Mouse (Mus musculus): ENCODE data around the gene Spata17.

- TF ChIP-seq POLR2A (IDR thresholded peaks at IDR 0.05; ENCODE audit: borderline replicate concordance, control insufficient read depth, low read depth, low read length) (no peak), CTCF (IDR thresholded peaks at IDR 0.05; ENCODE audit: control insufficient read depth, insufficient read depth, low read length) (no peak)
Measured at GRCm38 (mm10) chr1:187004306-187004705, 211.0 kb downstream of the Spata17 start.
